Mouse (Mus musculus) heart, adult 2 months (tissue): ENCODE results near the gene Gnb2.

Source experiments
- CTCF ChIP-seq: fragments of 200-600 bp; IDR thresholded peaks from 2 replicates; pipeline ENCODE4 v1.8.1; 2022; ENCODE audit warnings: antibody characterized with exemption, mild to moderate bottlenecking, moderate library complexity
- EP300 ChIP-seq: fragments of 200-500 bp; IDR thresholded peaks from 2 replicates; pipeline ENCODE4 v1.6.1; 2011; ENCODE audit warnings: low read depth, low read length, control low read depth; ENCODE audit not compliant: insufficient read depth
- POLR2A ChIP-seq: fragments of 200-500 bp; IDR thresholded peaks from 2 replicates; pipeline ENCODE4 v1.6.1; 2011; ENCODE audit warnings: mild to moderate bottlenecking, low read depth, low read length, control low read depth; ENCODE audit not compliant: insufficient read depth

DNA sequence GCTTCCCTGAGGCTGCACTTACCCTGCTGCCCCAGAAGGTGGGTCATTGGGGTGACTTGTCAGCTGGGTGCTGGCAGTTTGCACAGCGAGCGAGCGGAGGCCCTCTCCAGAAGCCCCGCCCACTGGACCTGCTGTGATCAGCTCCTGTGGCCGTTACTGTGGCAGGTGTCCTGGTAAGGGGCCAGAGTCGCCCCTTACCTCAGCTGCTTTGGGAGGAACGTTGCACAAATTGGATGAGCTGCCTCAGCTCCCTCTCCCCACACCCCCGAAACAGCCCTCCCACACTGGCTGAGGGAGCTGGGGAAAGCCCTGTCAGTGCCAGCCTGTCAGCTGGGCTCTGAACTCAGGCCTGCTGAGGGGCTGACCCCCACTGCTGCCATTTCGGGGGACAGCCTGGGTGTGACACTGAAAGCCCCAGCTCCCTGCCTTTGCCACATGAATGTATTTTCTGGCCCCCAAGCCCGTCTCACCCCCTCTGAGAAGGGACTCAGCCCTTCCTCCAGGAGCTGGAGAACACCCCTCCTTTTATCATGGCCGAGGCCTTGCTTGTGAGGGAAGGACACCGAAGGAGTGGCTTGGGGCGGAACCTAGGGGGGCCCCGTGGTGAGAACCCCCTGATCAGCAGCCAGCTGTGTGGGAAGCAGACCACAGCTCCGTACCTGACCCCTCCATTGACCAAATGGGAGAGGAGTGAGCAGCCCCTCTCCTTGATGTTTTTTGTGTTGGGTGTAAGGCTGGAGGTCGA is 6.9 kb downstream of the Gnb2 start:
- peak; percentile 35 for TF ChIP-seq CTCF
- TF ChIP-seq POLR2A = no peak
- TF ChIP-seq EP300 = no peak
